Mouse (Mus musculus): Measurements from ENCODE around the gene F830045P16Rik. TPM values are rescaled to one million over a fixed set of nuclear protein-coding genes. Genes with fewer than 3 reads are reported as not detected.

The F830045P16Rik gene
- polyA plus RNA-seq (2015; fragmentation: Nextera tagmentation; extraction: Ambion mirVana): not detected in 2 replicates

GRCm38 (mm10) chr2:129536377-129536776, at the start of gene F830045P16Rik:
F830045P16Rik (minus strand) TSS chr2:129536602.
- Histone ChIP-seq H3K27me3 (replicated peaks; ENCODE audit: insufficient read depth, low read length) (no peaks in the 10 kb centered on the region), H3K4me2 (replicated peaks; ENCODE audit: low read depth, low read length) (no peak within 1 kb of the TSS), H3K27ac (ENCODE audit: low read length) (no peak within 1 kb of the TSS), H3K36me3 (ENCODE audit: insufficient read depth, low read length) (no peaks in the 10 kb centered on the region), H3K9ac (replicated peaks; ENCODE audit: low read depth) (no peak within 1 kb of the TSS), H3K9me3 (ENCODE audit: low read length) (no peaks in the 10 kb centered on the region), H3K4me1 (ENCODE audit: insufficient read depth, low read depth, low read length) (no peaks in the 10 kb centered on the region), H3K4me3 (ENCODE audit: low read depth, low read length) (no peak within 1 kb of the TSS)
- WGBS: 64% methylated on average over 2 of the region's 2 CpGs
- no peak for DNase-seq (ENCODE audit: low spot score)
- TF ChIP-seq EP300 (IDR thresholded peaks at IDR 0.05) (no peak), CTCF (IDR thresholded peaks at IDR 0.05) (no peak)
- ATAC-seq: no peak

GRCm38 (mm10) chr2:129585904-129586514, 49.6 kb upstream of the F830045P16Rik start:
- Histone ChIP-seq H3K9ac (replicated peaks; ENCODE audit: low read depth) (no peak overlapping the region), H3K4me1 (ENCODE audit: insufficient read depth, low read depth, low read length) (no peaks in the 10 kb centered on the region), H3K27me3 (replicated peaks; ENCODE audit: insufficient read depth, low read length) (no peaks in the 10 kb centered on the region), H3K36me3 (ENCODE audit: insufficient read depth, low read length) (no peaks in the 10 kb centered on the region), H3K27ac (ENCODE audit: low read length) (no peak overlapping the region), H3K9me3 (ENCODE audit: low read length) (no peaks in the 10 kb centered on the region), H3K4me2 (replicated peaks; ENCODE audit: low read depth, low read length) (no peak overlapping the region), H3K4me3 (ENCODE audit: low read depth, low read length) (no peak overlapping the region)
- peak; percentile 32 for DNase-seq (ENCODE audit: low spot score)
- WGBS: 70% methylated on average over 11 of the region's 11 CpGs
- TF ChIP-seq EP300 (IDR thresholded peaks at IDR 0.05): no peak
- TF ChIP-seq CTCF (IDR thresholded peaks at IDR 0.05): no peak
- peak; percentile 32 for ATAC-seq

- TF ChIP-seq CTCF (IDR thresholded peaks at IDR 0.05) (no peak), EP300 (IDR thresholded peaks at IDR 0.05) (no peak)
- WGBS: 21% methylated on average over 1 of the region's 1 CpGs
- H3K9me3 ChIP-seq (ENCODE audit: low read length): no peaks in the 10 kb centered on the region
- no peak overlapping the region for H3K27ac ChIP-seq (ENCODE audit: low read length)
- no peaks in the 10 kb centered on the region for H3K27me3 ChIP-seq (replicated peaks; ENCODE audit: insufficient read depth, low read length)
- no peak overlapping the region for H3K4me3 ChIP-seq (ENCODE audit: low read depth, low read length)
- no peaks in the 10 kb centered on the region for H3K4me1 ChIP-seq (ENCODE audit: insufficient read depth, low read depth, low read length)
- no peaks in the 10 kb centered on the region for H3K36me3 ChIP-seq (ENCODE audit: insufficient read depth, low read length)
- H3K9ac ChIP-seq (replicated peaks; ENCODE audit: low read depth): no peak overlapping the region
- ATAC-seq (no peak), DNase-seq (ENCODE audit: low spot score) (no peak)
- H3K4me2 ChIP-seq (replicated peaks; ENCODE audit: low read depth, low read length): no peak overlapping the region
Observed at GRCm38 (mm10) chr2:129584905-129585304, 48.5 kb upstream of the F830045P16Rik start.

GRCm38 (mm10) chr2:129582261-129582660, 45.9 kb upstream of the F830045P16Rik start:
- Histone ChIP-seq H3K4me1 (ENCODE audit: insufficient read depth, low read depth, low read length) (no peaks in the 10 kb centered on the region), H3K9ac (replicated peaks; ENCODE audit: low read depth) (no peak overlapping the region), H3K9me3 (ENCODE audit: low read length) (no peaks in the 10 kb centered on the region), H3K4me3 (ENCODE audit: low read depth, low read length) (no peak overlapping the region), H3K27me3 (replicated peaks; ENCODE audit: insufficient read depth, low read length) (no peaks in the 10 kb centered on the region), H3K36me3 (ENCODE audit: insufficient read depth, low read length) (no peaks in the 10 kb centered on the region), H3K4me2 (replicated peaks; ENCODE audit: low read depth, low read length) (no peak overlapping the region), H3K27ac (ENCODE audit: low read length) (no peak overlapping the region)
- TF ChIP-seq EP300 (IDR thresholded peaks at IDR 0.05): no peak
- TF ChIP-seq CTCF (IDR thresholded peaks at IDR 0.05): no peak
- WGBS: 61% methylated on average over 4 of the region's 4 CpGs
- ATAC-seq: peak; percentile 33; the same call in 1 of the 2 replicates
- DNase-seq (ENCODE audit: low spot score): no peak

- 0 out of 2 replicates have a peak, but pooled peaks have one; percentile 4 for ATAC-seq
- no peak for DNase-seq (ENCODE audit: low spot score)
- no peak overlapping the region for H3K9ac ChIP-seq (replicated peaks; ENCODE audit: low read depth)
- H3K4me1 ChIP-seq (ENCODE audit: insufficient read depth, low read depth, low read length): no peaks in the 10 kb centered on the region
- no peak for TF ChIP-seq EP300 (IDR thresholded peaks at IDR 0.05)
- no peak for TF ChIP-seq CTCF (IDR thresholded peaks at IDR 0.05)
- H3K4me3 ChIP-seq (ENCODE audit: low read depth, low read length): no peak overlapping the region
- H3K9me3 ChIP-seq (ENCODE audit: low read length): no peaks in the 10 kb centered on the region
- H3K36me3 ChIP-seq (ENCODE audit: insufficient read depth, low read length): no peaks in the 10 kb centered on the region
- 31% methylated on average over 3 of the region's 3 CpGs for WGBS
- H3K27ac ChIP-seq (ENCODE audit: low read length): no peak overlapping the region
- H3K4me2 ChIP-seq (replicated peaks; ENCODE audit: low read depth, low read length): no peak overlapping the region
- no peaks in the 10 kb centered on the region for H3K27me3 ChIP-seq (replicated peaks; ENCODE audit: insufficient read depth, low read length)
Observed at GRCm38 (mm10) chr2:129581826-129582225, 45.4 kb upstream of the F830045P16Rik start.

- DNase-seq (ENCODE audit: low spot score) (no peak), ATAC-seq (no peak)
- no peaks in the 10 kb centered on the region for H3K27me3 ChIP-seq (replicated peaks; ENCODE audit: insufficient read depth, low read length)
- H3K4me3 ChIP-seq (ENCODE audit: low read depth, low read length): no peak overlapping the region
- 74% methylated on average over 4 of the region's 4 CpGs for WGBS
- no peaks in the 10 kb centered on the region for H3K4me1 ChIP-seq (ENCODE audit: insufficient read depth, low read depth, low read length)
- H3K9ac ChIP-seq (replicated peaks; ENCODE audit: low read depth): no peak overlapping the region
- TF ChIP-seq CTCF (IDR thresholded peaks at IDR 0.05) (no peak), EP300 (IDR thresholded peaks at IDR 0.05) (no peak)
- no peak overlapping the region for H3K4me2 ChIP-seq (replicated peaks; ENCODE audit: low read depth, low read length)
- no peaks in the 10 kb centered on the region for H3K36me3 ChIP-seq (ENCODE audit: insufficient read depth, low read length)
- no peak overlapping the region for H3K27ac ChIP-seq (ENCODE audit: low read length)
- H3K9me3 ChIP-seq (ENCODE audit: low read length): no peaks in the 10 kb centered on the region
Observed at GRCm38 (mm10) chr2:129580656-129581055, 44.3 kb upstream of the F830045P16Rik start.

All from lung, postnatal 0 days (tissue).